Mouse (Mus musculus) macrophage (primary cell): ENCODE data around the gene Auh. TPM values are rescaled to one million over a fixed set of nuclear protein-coding genes. Genes with fewer than 3 reads are reported as not detected.

Experiments
- H3K27ac ChIP-seq: fragments of 350-480 bp; formaldehyde crosslinking; 2 replicates; pipeline ENCODE4 v1.9.0; 2021
- H3K36me3 ChIP-seq: fragments of 350-480 bp; formaldehyde crosslinking; 2 replicates; pipeline ENCODE4 v1.9.0; 2021; ENCODE audit errors: inconsistent target
- H3K4me3 ChIP-seq: fragments of 350-480 bp; formaldehyde crosslinking; 2 replicates; pipeline ENCODE4 v1.9.0; 2021; ENCODE audit errors: inconsistent target
- H3K79me2 ChIP-seq: fragments of 350-480 bp; formaldehyde crosslinking; 2 replicates; pipeline ENCODE4 v1.9.0; 2021; ENCODE audit errors: inconsistent target
- WGBS: methylation state at CpG from one replicate; pipeline ENCODE4 v1.1.7; 2026; ENCODE audit warnings: inconsistent platforms; ENCODE audit not compliant: missing documents; 5-methylcytosine and 5-hydroxymethylcytosine counted together
- polyA plus RNA-seq: library from polyadenylated mRNA; stranded (reverse); fragments of 250-400 nt; gene quantifications from 3 replicates; pipeline ENCODE4 v1.2.4, GENCODE M21; 2018; ENCODE audit warnings: inconsistent platforms

Gene Auh
- polyA plus RNA-seq, 1 experiment from 2014 or later: 24.3 TPM

DNA sequence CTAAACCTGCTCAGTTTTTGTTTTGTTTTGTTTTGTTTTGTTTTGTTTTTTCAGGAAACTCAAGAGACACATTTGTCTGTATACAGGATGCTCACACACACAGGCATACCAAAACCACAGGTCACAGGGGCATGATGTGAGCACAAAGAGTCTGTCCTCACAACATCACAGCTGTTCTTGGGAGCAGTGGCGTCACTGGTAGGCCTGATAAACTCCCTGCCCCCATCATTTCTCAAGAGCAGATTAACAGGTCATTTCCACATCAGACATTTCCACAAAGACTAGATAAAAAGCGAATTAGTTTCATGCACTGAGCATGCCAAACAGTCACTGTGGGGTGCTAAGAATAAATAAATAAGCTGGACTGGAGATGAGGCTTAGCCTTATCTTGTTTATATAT is 101.3 kb downstream of the Auh start:
- WGBS: 64% methylated on average over 2 of the region's 2 CpGs

DNA sequence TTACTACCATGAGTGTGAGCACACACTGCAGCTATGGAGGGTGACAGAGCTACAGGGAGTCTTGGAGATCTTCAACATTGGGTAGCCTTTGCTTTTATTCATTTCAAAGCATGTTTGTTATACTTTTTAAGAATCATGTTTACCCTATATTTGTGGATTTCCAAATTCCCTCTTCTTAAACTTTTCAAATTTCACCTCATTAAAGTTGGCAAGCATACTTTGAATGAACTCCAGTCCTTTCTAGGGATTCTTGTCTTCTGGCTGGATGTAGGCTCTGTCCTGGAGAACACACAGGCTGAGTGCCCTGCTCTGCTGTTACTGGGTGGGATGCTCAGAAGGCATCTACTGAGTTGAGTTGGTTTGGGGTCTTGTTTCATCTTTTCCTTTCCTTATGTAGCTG is 102.8 kb downstream of the Auh start:
- no peak overlapping the region for H3K27ac ChIP-seq
- no peaks in the 10 kb centered on the region for H3K36me3 ChIP-seq
- H3K79me2 ChIP-seq: no peaks in the 10 kb centered on the region
- no peak overlapping the region for H3K4me3 ChIP-seq

More for the DNA sequence above, 101.3 kb downstream of the Auh start:
- Histone ChIP-seq H3K4me3 (no peak overlapping the region), H3K27ac (no peak overlapping the region), H3K36me3 (no peaks in the 10 kb centered on the region), H3K79me2 (no peaks in the 10 kb centered on the region)

DNA sequence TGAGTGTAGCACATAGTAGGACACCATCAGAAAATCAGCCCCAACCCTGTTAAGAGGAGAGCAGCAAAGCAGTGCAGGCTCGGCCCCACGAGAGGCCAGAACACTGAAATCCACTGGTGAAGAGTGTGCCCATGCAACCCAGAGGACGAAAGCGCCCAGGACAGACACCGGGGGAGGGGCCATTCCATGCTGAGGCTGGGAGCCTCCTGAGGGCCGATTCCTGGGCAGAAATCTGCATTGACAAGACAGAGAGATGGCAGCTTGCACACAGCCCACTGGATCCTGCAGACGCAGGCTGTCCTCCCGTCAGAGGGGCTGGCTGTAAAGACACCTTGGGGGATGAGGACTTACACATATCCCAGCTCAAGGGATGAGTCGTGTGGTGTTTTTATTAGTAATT is 104.7 kb downstream of the Auh start:
- no peaks in the 10 kb centered on the region for H3K79me2 ChIP-seq
- no peak overlapping the region for H3K4me3 ChIP-seq
- WGBS: 79% methylated on average over 9 of the region's 9 CpGs
- no peak overlapping the region for H3K27ac ChIP-seq
- no peaks in the 10 kb centered on the region for H3K36me3 ChIP-seq

DNA sequence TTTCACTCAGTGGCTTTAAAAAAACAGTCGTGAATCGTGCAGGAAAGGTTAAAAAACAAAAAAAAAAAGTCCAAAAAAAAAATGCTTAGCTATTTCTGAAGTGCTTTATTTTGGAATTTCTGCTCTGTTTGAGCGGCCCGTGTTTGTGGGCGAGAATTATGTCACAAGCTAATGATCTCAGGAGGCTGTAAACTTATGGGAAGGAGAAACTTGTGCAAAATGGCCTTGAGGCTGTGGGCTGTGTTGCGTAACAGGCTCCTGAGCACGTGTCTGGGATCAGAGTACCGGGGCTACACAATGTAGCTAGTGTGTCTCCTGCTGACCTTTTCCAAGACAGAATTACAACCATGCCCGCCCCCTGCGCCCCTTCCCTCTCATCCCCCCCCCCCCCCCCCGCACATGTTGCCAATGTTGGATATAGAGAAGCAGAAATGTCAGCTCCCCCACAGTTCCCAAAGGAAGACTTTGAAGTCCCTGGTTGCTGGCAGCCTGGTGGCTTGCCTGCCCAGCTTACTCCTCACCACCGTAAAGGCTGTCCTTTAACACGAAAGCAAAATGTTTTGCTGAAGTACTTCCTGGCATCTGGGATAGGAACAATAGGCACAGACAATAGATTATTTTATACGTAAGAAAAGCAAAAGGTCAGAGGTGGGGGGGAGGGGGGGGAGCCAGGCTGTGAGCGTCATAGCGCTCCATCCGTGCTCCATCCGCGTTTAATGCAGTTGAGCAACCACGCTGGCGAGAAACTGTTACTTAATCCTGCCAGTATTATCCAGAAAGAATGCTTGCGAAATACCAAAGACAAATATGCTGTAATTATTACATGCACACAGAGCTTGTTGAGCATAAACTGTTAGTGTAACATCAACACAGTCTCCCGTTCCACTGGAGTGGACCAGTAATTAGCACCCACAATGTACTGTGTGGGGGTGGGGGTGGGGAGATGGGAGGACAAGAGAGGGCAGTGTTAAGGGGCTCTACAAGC is 107.0 kb downstream of the Auh start:
- whole genome bisulfite sequencing: under 1% methylated on average over 21 of the region's 23 CpGs
- no peaks in the 10 kb centered on the region for H3K79me2 ChIP-seq
- H3K27ac ChIP-seq: peak overlapping the region; percentile 92
- H3K36me3 ChIP-seq: no peaks in the 10 kb centered on the region
- H3K4me3 ChIP-seq: no peak overlapping the region

DNA sequence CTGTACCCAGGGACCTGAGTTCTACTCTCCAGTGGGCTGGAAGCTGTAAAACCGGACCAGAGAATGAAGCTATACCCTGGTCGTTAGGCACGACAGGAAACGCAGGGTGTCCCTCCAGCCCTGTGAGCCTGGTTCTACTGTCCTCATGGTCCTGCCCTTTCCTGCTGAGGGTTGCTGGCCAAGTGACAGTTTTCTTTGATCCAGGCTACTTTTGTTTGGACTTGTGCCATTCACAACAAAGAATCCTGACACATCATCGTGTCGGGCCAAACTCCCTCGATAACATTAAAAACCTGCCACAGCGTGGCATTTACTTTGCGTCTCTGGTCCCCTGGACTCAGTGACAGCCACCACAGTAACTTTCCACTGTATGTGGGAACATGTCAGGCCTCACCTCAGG is 107.9 kb downstream of the Auh start:
- H3K36me3 ChIP-seq: no peaks in the 10 kb centered on the region
- no peak overlapping the region for H3K4me3 ChIP-seq
- 72% methylated on average over 9 of the region's 9 CpGs for WGBS
- peak overlapping the region; percentile 92 for H3K27ac ChIP-seq
- no peaks in the 10 kb centered on the region for H3K79me2 ChIP-seq

DNA sequence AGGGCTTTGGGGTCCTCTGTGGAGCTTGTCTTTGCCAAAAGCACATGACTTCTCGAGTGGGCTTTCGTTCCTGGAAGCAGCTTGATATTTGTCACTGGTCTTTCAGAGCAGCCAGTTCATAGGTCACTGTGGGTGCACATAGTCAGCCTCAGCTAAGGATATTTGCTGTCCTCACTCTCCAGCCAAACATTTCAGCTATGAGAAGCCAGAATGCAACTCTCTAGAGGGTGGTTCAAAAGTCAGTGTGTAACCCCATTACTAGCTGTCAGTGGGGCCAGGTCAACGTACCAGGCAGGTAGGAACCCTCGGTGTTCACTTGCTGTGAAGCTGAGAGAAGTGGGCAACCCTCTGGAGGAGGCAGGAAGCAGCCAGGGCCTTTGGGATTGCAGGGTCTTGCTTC is 109.6 kb downstream of the Auh start:
- 63% methylated on average over 4 of the region's 4 CpGs for WGBS
- Histone ChIP-seq H3K27ac (peak overlapping the region; percentile 92), H3K79me2 (no peaks in the 10 kb centered on the region)

DNA sequence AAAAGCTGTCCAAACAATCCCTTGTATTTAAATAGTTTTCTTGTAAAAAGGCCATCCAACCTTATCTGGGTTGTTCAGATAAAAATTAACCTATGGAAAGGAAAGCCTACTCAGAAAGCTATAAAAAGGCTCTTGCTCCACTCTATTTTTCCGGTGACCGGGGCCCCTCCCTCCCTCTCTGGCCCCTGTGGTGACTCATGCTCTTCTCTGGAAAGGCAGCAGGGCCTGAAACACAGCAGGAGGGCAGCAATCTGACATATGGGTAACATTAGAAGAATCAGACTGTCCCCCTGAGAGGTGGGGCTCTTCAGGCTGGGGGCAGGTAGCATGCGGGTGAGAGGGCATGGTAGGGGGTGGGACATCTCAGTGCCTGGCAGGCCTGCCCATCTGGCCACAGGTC is 110.7 kb downstream of the Auh start:
- 6% methylated on average over 3 of the region's 3 CpGs for WGBS
- H3K36me3 ChIP-seq: no peaks in the 10 kb centered on the region
- H3K79me2 ChIP-seq: no peaks in the 10 kb centered on the region
- H3K4me3 ChIP-seq: no peak overlapping the region
- H3K27ac ChIP-seq: peak overlapping the region; percentile 92

More for the DNA sequence above, 109.6 kb downstream of the Auh start:
- Histone ChIP-seq H3K36me3 (no peaks in the 10 kb centered on the region), H3K4me3 (no peak overlapping the region)

DNA sequence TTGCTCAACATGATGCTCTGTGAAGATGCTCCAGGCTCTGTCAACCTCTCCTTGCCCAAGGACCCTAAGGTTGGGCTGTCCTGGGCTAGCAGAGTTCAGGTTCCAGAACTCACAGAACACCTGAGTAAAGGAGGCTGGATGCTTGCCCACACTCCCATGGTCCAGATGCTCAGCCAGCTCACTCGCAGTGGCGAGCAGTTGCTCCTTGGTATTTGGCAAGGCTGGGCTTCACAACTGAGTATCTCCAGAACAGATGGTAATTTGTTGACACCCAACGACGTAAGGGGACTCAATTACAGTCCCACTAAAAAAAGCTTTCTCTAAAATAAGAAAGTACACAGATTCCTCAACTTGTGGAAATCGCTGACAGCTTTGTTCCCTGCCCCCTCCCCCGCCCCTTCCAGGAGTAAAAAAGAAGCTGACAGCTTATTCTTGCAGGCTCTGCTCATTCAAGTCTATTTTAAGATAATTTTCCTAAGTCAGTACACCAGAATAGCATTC is 111.4 kb downstream of the Auh start:
- 40% methylated on average over 6 of the region's 6 CpGs for WGBS
- H3K27ac ChIP-seq: peak overlapping the region; percentile 92
- H3K36me3 ChIP-seq: no peaks in the 10 kb centered on the region
- no peak overlapping the region for H3K4me3 ChIP-seq
- no peaks in the 10 kb centered on the region for H3K79me2 ChIP-seq

DNA sequence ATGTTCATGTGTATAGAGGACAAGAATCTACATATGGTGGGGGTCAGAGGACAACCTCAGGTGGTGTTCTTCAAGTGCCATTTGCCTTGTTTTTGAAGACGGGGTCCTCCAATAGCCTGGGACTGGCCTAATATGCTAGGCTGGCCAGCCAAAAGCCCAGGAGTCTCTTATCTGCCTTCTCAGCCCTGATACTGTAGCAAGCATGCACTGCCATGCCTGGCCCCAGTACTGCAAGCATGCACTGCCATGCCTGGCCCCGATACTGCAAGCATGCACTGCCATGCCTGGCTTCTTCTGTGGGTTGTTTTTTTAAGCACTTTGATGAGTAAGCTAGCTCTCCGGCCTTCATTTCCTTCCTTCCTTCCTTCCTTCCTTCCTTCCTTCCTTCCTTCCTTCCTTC is 115.7 kb downstream of the Auh start:
- no peaks in the 10 kb centered on the region for H3K36me3 ChIP-seq
- H3K27ac ChIP-seq: no peak overlapping the region
- no peak overlapping the region for H3K4me3 ChIP-seq
- no peaks in the 10 kb centered on the region for H3K79me2 ChIP-seq
- WGBS: 91% methylated on average over 2 of the region's 3 CpGs

DNA sequence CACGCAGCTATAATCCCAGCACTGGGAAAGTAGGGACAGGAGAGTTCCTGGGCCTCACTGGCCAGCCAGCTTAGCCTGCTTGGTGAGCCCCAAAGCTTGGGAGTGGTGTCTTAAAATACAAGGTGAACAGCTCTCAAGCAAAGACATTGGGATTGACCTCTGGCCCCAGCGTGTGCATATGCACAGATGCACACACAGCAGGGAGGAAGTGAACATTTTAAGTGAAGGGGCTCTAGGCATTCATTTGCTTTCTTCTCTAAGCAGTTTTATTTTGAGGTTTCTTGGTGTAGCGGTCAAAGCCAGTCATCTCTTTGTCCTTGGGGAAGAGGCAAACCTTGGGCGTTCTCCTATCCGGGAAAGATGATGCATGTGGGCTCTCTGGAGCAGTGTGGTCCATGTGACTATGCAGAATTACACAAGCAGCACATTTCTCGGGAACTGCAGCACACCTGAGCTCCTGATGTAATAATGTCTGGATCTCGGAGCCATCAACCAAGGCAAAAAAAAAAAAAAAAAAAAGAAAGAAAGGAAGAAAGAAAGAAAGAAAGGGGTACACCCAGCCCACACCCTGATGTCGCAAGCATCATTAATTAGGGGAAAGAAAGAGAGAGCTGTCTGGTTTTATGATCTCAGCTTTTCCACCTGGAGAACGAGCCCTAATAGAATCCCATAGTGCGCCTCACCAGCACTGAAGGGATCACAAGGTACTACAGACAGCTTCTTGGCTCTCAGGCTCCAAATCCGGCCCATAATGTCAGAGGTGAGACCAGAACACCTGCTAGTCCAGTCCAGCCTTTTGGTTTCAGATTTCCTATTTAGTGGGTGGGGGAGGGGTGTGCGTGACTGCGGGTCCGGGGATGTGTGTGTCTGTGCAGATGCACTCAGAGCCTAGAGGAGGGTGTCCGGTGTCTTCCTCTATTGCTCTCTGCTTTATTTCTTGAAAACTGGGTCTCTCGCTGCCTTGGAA is 116.6 kb downstream of the Auh start:
- WGBS: 93% methylated on average over 16 of the region's 16 CpGs

DNA sequence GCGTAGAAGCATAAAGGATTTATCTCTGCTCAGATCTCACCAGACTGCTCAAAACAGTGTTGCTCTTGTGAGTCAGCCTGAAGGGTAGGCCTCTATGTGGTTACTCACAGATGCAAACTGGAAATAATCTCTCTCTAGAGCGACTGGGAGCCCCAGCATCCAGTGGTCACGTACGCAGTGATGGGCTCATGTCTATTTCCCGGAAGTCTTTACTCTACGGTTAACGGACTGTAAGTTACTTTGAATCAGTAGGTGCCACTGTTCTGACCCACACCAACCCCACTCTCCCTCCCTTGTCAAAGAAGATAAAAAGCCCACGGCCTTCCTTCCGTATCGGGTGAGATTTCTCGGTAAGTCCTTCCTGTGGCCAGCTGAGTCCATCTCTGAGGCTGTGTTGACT is 121.8 kb downstream of the Auh start:
- H3K4me3 ChIP-seq: no peak overlapping the region
- H3K27ac ChIP-seq: no peak overlapping the region
- H3K36me3 ChIP-seq: no peaks in the 10 kb centered on the region
- no peaks in the 10 kb centered on the region for H3K79me2 ChIP-seq
- 94% methylated on average over 11 of the region's 11 CpGs for WGBS

More for the DNA sequence above, 116.6 kb downstream of the Auh start:
- no peak overlapping the region for H3K4me3 ChIP-seq
- H3K36me3 ChIP-seq: no peaks in the 10 kb centered on the region
- H3K79me2 ChIP-seq: no peaks in the 10 kb centered on the region
- no peak overlapping the region for H3K27ac ChIP-seq

DNA sequence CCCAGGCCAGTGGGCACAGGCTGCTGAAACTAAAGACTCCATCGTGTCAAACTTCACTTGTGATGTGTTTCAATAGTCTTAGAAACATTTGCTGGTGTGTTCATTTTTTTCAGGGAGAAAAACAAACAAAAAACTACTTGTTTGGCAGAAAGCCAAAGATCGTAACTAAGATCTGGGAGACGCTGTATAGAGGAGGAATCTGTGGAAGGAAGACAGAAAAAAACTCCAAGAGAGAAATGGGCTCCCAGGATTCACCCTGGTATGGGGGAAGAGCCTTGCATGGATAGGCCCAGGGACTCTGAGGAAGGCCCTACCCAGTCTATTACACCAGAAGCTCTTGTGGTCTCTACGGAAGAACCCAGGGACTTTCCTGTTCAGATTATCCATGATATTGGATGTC is 123.5 kb downstream of the Auh start:
- Histone ChIP-seq H3K79me2 (no peaks in the 10 kb centered on the region), H3K36me3 (no peaks in the 10 kb centered on the region), H3K27ac (no peak overlapping the region), H3K4me3 (no peak overlapping the region)
- WGBS: 80% methylated on average over 4 of the region's 4 CpGs

DNA sequence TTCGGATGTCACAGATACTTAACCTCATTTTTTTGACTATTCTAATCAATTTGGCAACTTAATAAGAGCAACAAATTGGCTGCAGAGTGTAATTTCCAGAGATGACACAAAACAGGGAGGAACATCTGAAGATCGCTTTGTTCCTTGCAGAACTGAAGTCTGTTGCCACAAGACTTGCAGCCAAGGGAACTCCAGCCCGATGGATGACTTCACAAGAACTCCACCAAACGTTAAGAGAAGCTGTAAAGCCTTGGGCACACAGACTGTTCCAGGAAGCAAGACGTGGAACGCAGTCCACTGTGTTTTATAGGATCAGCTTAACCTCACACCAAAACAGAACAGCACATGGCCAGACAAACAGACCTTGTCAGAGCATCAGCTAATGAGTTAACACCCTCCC is 123.9 kb downstream of the Auh start:
- Histone ChIP-seq H3K27ac (no peak overlapping the region), H3K36me3 (no peaks in the 10 kb centered on the region), H3K79me2 (no peaks in the 10 kb centered on the region), H3K4me3 (no peak overlapping the region)
- WGBS: 87% methylated on average over 6 of the region's 6 CpGs

DNA sequence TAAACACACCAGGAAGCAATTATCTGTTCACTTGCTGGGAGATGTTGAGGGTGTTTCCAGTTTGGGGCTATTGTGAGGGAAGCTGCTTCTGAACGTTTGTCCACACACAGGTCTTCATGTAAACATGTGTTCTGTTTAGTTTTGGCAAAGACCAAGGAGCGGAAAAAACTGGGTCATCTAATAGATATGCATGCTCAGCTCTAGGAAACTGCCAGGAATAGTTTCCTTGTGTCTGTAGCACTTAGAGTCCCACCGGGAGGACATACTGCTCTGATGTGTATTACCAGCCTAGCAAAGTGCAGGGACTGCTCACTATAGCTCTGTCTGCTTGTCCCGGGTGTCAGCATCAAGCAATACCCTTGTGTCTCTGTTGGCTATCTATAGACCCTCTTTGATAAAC is 127.0 kb downstream of the Auh start:
- no peaks in the 10 kb centered on the region for H3K79me2 ChIP-seq
- no peak overlapping the region for H3K27ac ChIP-seq
- 89% methylated on average over 4 of the region's 4 CpGs for WGBS
- H3K4me3 ChIP-seq: no peak overlapping the region
- H3K36me3 ChIP-seq: no peaks in the 10 kb centered on the region
